Mouse (Mus musculus) gastrocnemius, adult 8-10 months (tissue): ENCODE measurements around the gene Asah2. TPM values are rescaled to one million over a fixed set of nuclear protein-coding genes. Genes with fewer than 3 reads are reported as not detected.
"Not testable (repeated sequence)": the region's sequence is repeated elsewhere in the genome, so short reads cannot be mapped to it uniquely, and the experiment has no call there.

ENCODE experiments used
- DNase-seq, 2 experiments: peaks; one replicate each; pipeline ENCODE4 v3.0.0; 2022; ENCODE audit warnings: low spot score in 2 of 2
- total RNA-seq, 4 experiments: library from RNA; stranded (reverse); gene quantifications; 2 replicates each; pipeline ENCODE4 v1.2.4; 2022

The Asah2 gene
- 1 to 10 TPM; 4.6 to 7.3 (median 6.2) TPM for total RNA-seq

- peak; percentile 55 to 69 for DNase-seq
These were observed at the start of gene Asah2 for GRCm38 (mm10) chr19:32107771-32108306. Asah2 (minus strand) TSS chr19:32108211.

GRCm38 (mm10) chr19:32157045-32157444, 49.0 kb upstream of the Asah2 start:
- no peak for DNase-seq

- no peak for DNase-seq
These were observed 44.5 kb upstream of the Asah2 start for GRCm38 (mm10) chr19:32152529-32152928.

- no peak for DNase-seq
These were observed 40.7 kb upstream of the Asah2 start for GRCm38 (mm10) chr19:32148710-32149109.

- DNase-seq: no peak
These were observed 34.4 kb upstream of the Asah2 start for GRCm38 (mm10) chr19:32142383-32142782.

GRCm38 (mm10) chr19:32138361-32139088, 30.5 kb upstream of the Asah2 start:
- no peak for DNase-seq

- DNase-seq: no peak
These were observed 29.9 kb upstream of the Asah2 start for GRCm38 (mm10) chr19:32137904-32138303.

GRCm38 (mm10) chr19:32136888-32137625, 29.0 kb upstream of the Asah2 start:
- no peak for DNase-seq

- not testable (repeated sequence) for DNase-seq
These were observed 23.9 kb upstream of the Asah2 start for GRCm38 (mm10) chr19:32131707-32132488.

- DNase-seq: no peak
These were observed 21.3 kb upstream of the Asah2 start for GRCm38 (mm10) chr19:32129281-32129680.

GRCm38 (mm10) chr19:32127180-32127850, 19.3 kb upstream of the Asah2 start:
- DNase-seq: no peak

GRCm38 (mm10) chr19:32124155-32124554, 16.1 kb upstream of the Asah2 start:
- DNase-seq: no peak

- DNase-seq: no peak
These were observed 15.2 kb upstream of the Asah2 start for GRCm38 (mm10) chr19:32123196-32123595.

GRCm38 (mm10) chr19:32120798-32121197, 12.8 kb upstream of the Asah2 start:
- DNase-seq: no peak

GRCm38 (mm10) chr19:32119666-32120065, 11.7 kb upstream of the Asah2 start:
- no peak for DNase-seq

GRCm38 (mm10) chr19:32118496-32118895, 10.5 kb upstream of the Asah2 start:
- DNase-seq: no peak

GRCm38 (mm10) chr19:32117484-32118018, 9.5 kb upstream of the Asah2 start:
- DNase-seq: no peak

- DNase-seq: no peak
These were observed 4.1 kb upstream of the Asah2 start for GRCm38 (mm10) chr19:32111866-32112790.

GRCm38 (mm10) chr19:32106750-32107149, 1.3 kb downstream of the Asah2 start:
- DNase-seq: no peak

- no peak for DNase-seq
These were observed 3.8 kb downstream of the Asah2 start for GRCm38 (mm10) chr19:32104217-32104616.
